Mouse (Mus musculus): ENCODE measurements around the gene Srsf11.
A peak's percentile ranks its signal among the peaks of the same experiment; 100 is the strongest.

DNA sequence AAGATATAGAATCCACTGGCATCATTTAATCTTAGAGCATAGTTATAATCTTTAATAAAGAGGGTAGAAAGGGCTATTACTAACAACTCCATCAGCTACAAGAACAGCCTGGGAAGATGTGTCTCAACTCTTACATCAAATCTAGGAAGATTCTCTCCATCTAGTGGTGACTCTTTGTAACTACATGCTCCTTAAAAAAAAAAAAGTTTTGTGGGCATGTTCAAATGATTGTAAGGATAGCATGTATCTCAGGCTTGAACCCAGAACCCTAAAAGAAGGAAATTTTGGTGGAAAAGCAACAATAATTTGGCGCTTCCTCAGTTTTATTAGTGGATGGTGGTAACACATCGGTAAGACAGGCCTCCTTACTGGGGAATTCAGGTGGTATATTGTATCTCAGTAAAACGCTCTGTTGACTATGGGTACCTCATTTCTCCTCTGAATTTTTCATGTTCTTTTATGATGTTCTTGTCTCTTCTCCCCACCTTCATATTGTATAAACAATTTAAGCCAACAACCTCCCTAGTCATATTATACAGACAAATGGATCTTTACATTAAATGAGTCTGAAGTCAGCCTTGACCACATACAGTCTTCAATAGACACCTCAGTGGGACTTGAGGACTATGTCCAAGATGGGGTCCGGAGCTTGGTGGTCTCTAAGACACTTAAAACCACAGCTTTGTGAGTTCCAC lies 40.4 kb upstream of the Srsf11 start:
- peak; percentile 58; the same call in 1 of the 2 replicates for TF ChIP-seq ZC3H11A (IDR thresholded peaks at IDR 0.05; ENCODE audit: low read depth, low read length)
- peak; percentile 21; the same call in 1 of the 2 replicates for TF ChIP-seq ELF1 (IDR thresholded peaks at IDR 0.05; ENCODE audit: low read depth, low read length)
- no peak for TF ChIP-seq POLR2A (IDR thresholded peaks at IDR 0.05; ENCODE audit: low read depth, low read length)
- no peak for TF ChIP-seq NRF1 (IDR thresholded peaks at IDR 0.05; ENCODE audit: low read depth, low read length)
- no peak for TF ChIP-seq KAT2A (IDR thresholded peaks at IDR 0.05; ENCODE audit: insufficient replicate concordance, low read length)
- no peak for TF ChIP-seq USF1 (IDR thresholded peaks at IDR 0.05; ENCODE audit: low read depth, low read length)
- peak; percentile 90 for TF ChIP-seq RAD21 (IDR thresholded peaks at IDR 0.05; ENCODE audit: low read depth, low read length)
- TF ChIP-seq ZNF384 (IDR thresholded peaks at IDR 0.05; ENCODE audit: low read depth, low read length), result peak; percentile 99
- no peak for TF ChIP-seq POLR2AphosphoS2 (IDR thresholded peaks at IDR 0.05; ENCODE audit: low read depth, low read length)
- TF ChIP-seq CTCF (conservative IDR thresholded peaks at IDR 0.05 in 1 of 2, IDR thresholded peaks at IDR 0.05 in 1 of 2; ENCODE audit: low read depth in 2 of 2, low read length in 2 of 2), result peak; percentile 89 to 95
- peak; percentile 32; the same call in 1 of the 2 replicates for TF ChIP-seq HCFC1 (IDR thresholded peaks at IDR 0.05; ENCODE audit: low read depth, low read length)

All from CH12.LX (cell line).